Mouse (Mus musculus) thymus, postnatal 36 days (tissue): ENCODE data around the gene Xpo5.
A peak's percentile ranks its signal among the peaks of the same experiment; 100 is the strongest.

Experiments
- DNase-seq, 2 experiments: peaks; one replicate each; pipeline ENCODE4 v3.0.0; 2022; ENCODE audit warnings: mixed read lengths in 2 of 2

The Xpo5 gene

DNA sequence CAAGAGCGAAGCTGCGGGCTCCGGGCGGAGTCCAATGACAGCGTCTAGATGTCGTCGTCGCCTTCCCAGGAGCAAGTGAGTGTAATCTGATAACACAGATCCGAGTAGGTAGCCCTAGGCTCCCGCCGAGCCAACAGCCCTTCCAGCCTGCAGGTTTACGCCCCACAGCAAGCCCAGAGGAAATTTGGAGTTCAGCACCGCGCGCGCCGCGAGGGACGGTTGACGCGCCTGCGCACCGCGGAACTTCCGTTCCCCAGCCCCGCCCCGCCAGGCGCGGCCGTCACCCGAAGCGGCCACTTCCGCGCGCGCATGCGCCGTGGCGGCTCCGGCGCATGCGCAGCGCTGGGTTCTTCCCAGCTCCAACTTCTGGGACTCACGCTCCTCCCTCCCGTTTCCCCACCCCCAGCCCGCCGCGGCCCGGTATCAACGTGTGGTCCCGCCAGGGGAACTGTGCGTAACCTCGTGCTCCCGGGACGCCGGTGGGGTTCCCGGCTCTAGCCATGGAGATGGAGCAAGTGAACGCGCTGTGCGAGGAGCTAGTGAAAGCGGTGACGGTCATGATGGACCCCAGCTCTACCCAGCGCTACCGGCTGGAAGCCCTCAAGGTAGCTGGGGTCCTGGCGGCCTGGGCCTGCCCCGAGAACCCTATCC is at the start of gene Xpo5, which contains the start of gene Polh:
Gene Xpo5 (plus strand): TSS at position 362 of the 651 bp plus-strand sequence.
Gene Polh (minus strand): TSS at position 225 of the 651 bp plus-strand sequence.
- DNase-seq: peak; percentile 94 to 95

DNA sequence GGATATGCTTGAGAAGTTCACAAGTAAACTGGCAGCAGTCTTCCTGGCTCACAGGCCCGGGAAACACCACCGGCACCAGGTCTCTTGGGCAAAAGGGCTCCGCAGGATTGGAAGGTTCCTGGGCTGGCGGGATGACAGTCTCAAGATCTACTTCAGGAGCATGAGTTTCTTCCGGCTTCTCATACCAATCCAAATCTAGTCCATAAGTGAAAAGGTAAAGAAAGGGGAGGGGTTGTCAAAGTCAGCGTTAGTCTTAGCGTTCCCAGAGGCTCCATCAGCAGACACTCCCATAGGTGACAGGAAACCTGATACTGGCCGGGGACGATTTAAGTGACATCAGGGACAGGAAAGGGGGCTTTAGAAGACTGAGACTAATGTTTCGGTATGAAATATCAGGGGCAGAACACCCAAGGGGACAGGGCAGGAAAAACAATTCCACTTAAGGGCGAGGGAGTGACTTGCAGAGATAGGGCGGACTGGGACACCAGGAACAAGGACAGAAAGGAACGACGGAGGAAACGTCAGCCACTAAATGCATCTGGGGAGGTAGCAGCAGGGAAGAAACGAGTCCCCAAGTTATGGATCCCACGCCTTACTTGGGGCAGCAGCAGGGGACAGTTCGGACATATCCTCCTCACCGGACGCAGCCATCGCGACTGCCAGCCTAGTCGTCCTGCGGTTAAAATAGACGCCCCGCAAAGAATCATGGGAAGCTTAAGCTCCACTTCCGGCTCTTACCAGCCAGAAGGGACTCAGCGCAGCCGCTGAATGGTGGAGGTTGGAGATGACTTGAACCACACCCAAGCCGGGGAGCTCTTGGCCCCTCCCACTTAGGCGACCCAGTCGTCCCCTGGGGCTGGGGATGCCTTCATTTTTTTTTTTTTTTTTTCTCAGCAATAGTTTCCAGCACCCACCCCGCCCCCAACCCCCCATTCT is 49.5 kb upstream of the Xpo5 start, which contains the start of gene Mad2l1bp:
Gene Mad2l1bp (minus strand): TSS at position 707 of the 936 bp plus-strand sequence.
- DNase-seq: peak; percentile 85 to 93

DNA sequence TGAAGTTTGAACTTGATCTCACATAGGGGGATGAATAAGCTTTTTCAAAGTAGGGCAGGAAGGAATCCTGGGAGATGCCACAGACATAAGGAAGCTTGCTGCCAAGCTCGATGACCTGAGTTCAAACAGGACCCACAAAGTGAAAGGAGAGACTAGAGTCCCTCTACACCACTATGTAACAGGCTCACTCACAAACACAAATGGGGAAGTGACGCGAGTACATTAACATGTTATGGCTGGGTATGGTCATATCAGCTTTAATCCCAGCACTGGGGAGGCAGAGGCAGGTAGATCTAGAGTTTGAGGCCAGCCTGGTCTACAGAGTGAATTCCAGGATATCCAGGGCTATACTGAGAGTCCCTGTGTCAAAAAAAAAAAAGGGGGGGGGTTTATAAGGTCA is 48.2 kb upstream of the Xpo5 start:
- no peak for DNase-seq

DNA sequence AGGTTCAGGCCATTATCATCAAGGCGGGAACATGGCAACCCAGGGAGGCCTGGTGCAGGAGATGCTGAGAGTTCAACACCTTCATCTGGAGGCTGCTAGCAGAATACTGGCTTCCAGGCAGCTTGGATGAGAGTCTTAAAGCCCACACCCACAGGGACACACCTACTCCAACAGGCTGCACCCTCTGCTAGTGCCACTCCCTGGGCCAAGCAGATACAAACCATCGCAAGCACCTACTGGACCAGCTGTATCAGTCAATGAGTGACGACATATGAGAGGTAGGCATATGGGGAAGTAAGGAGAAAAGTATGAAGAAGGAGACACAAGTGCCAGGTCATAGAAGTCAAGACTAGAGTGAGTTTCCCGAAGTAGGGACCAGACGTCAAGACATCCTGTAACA is 45.9 kb upstream of the Xpo5 start:
- DNase-seq: no peak

DNA sequence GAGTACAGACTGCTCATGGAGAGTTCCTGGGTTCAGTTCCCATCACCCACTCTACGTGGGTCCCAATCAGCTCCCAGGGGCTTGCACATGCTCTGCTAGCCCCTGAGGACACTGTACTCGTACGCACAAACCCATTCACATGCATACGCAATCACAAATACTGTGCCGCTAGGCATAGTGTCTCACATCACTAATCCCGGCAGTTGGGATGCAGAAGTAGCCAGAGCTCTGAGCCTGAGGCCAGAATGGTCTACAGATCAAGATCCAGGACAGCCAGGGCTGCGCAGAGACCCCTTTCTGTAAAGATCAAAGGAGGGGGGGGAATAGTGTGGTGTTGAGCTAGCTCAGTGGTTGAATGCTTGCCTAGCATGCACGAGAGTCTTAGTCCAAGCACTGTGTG is 45.5 kb upstream of the Xpo5 start:
- DNase-seq: no peak

DNA sequence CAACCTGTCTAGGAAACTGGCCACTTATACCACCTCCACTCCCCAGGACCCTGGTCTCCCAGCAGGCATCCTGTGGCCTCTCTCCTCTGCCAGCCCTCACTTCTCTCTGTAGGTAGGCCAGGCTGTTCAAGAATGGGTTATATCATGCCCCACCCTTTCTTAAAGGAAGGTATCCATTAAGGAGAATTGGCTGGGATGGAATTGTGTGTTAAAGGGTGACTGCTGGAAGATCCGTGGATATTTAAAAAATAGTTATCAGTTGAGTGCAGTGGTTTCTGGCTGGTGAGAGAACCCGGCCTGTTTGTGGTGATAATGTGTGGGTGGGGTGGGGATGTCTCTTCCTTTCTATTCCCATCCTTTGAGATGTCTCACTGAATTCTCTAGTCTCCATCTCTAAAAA is 43.3 kb upstream of the Xpo5 start:
- no peak for DNase-seq

DNA sequence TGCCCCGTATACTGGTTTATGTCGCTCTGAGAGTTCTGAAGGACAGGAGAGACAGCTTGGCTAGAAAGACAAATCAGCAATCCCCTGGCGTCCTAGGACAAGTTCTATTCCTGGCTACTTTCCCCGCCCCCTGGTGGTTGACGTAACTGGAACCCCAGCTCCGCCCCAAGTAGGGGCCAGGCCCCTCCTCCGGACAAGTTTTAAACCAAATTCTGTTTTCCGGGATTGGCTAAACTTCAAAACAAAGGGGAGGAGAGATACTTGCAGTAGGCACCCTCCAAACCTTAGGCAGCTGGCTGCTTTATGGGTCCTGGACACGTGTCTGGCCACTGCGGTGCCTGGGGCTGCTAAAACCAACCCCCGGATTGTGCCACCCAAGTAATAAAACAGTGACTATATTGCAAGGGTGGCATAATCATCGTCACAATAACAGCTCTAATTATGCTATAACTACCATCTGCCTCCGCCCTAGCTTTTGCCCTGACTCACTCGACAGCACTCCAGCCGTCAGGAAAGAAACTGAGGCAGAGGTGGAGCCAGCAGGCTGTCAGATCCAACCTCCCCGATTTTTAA is 42.4 kb upstream of the Xpo5 start:
- peak; percentile 91 for DNase-seq

DNA sequence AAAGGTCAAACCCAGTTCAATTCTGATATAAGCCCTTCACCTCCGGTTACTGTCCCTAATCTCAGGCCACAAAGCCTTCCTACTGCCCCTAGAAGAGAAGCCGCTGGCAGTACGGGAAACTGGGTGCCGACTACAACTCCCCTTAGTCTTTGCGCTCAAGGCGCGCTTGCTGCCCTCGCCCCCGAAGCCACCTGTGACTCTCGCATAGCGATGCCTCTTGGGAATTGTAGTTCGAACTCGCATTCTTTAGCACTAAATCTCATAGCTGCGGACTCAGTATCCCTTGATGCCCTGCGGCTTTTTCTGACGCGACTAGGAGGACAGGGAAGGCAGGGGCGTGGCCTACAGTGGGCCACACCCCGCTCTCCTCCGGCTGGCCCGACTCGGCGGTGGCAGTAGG is 41.9 kb upstream of the Xpo5 start, which contains the start of gene Gtpbp2:
Gene Gtpbp2 (plus strand): TSS at position 347 of the 400 bp plus-strand sequence.
- peak; percentile 92 to 97 for DNase-seq

DNA sequence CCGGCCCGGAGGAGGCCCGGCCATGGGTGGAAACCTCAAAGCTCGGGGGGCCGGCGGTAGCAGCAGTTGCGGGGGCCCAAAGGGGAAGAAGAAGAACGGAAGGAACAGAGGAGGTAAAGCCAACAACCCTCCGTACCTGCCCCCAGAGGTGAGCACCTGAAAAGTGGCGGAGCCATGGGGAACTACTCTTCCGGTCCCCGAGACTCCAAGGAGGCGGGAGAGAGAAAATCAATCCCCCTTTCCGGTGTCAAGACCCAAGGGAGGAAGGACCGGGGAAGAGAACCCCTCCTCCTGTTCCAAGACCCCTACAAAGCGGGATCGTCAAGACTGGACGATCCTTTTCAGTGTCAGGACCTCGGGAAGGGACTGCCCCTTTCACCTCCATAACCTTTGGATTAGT is 41.4 kb upstream of the Xpo5 start:
- DNase-seq: no peak

DNA sequence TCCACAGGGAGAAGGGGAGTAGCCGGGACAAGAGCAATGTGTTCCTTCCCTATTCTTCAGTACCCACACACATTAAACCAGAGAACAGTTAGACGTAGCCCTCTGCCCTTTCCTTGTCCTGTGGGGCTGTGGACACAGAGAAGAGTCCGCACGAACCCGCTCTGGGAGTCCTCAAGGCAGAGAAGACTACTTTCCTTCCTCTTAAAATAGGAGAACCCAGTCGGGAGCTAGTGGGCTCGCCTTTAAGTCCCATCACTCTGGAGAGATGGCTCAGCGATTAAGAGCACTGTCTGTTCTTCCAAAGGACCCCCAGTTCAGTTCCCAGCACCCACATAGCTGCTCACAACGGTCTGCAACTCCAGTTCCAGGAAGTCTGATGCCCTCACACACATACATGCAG is 40.9 kb upstream of the Xpo5 start:
- no peak for DNase-seq

DNA sequence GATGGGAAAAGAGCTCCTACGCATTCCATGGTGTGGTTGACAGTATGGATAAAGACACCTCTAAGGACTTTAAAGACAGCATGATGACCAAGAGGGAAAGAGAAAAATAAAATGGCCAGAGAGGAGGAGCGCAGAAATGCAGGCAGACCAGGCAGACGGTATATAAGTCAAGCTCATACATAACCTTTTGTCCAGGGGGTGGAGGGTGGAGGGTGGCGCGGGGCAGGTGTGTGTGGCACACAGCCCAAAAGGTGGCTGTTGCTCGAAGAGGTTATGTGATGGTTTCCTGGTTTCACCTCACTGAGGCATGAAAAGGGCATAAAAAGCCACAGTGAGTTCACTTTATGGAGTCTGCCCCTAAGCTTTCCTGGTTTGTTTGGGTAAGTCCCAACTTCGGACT is 40.0 kb upstream of the Xpo5 start:
- peak in 1 of 2 experiments; percentile 42 for DNase-seq

DNA sequence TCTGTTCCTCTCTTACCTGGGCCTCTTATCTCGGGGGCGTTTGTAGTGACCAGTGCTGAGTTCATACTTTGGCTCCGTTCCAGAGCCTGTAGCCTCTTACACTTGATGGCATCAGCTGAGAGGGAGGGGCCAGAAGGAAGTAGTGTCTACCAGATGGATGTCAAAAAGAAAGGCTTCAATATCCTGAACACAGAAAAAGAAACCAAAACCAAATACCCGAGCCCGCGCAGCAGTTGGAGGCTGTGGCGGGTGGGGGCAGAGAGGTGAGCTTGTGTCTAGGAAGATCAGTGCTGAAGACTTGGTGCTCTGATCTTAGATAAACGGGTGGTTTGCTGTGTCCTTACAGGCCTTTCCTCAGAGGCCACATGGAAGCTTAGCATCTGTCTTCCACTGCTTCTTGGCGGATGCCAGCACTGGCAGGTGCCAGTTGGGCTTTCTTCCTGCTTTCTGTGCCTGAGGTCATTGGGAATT is 39.6 kb upstream of the Xpo5 start:
- peak; percentile 68 to 80 for DNase-seq

DNA sequence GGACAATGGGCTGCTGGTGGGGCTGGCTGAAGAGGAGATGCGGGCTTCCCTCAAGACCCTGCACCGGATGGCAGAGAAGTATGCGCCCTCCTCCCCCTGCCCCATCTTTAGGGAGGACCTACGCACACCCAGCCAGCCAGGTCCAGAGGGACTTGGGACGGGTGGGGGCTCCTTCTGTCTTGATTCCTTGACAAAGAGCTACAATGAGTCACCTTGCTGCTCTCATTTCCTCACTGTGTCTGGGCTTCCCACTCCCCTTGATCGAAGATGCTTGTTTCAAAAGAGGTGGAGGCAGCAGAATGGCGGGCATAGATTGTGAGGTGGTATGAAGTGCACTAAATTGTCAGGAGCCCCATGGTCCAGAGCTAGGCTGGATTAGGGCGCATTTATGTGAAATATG is 38.3 kb upstream of the Xpo5 start:
- DNase-seq: no peak

DNA sequence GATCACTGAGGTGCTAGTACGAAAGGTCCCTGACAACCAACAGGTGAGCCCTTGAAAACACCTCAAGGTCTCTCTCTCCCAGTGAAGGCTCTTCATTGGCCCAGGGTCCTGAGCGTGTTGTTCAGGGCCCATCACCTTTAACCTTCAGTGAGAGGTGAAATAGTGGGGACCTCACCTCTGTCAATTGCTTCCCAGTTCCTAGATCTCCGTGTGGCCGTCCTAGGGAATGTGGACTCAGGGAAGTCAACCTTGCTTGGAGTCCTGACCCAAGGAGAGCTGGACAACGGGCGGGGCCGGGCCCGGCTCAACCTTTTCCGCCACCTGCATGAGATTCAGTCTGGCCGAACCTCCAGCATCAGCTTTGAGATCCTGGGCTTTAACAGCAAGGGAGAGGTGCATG is 37.8 kb upstream of the Xpo5 start:
- no peak for DNase-seq

DNA sequence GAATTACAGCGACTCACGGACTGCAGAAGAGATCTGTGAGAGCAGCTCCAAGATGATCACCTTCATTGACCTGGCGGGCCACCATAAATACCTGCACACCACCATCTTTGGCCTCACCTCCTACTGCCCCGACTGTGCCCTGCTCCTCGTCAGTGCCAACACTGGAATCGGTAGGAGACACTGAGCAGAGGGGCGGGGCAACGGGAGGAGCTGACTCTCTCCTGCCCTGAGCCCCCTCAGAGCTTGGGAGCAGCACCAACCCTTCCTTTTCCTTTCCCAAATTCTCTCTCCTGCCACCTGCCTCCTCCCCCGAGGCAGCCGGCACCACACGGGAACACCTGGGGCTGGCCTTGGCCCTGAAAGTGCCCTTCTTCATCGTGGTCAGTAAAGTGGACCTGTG is 37.1 kb upstream of the Xpo5 start:
- DNase-seq: no peak

DNA sequence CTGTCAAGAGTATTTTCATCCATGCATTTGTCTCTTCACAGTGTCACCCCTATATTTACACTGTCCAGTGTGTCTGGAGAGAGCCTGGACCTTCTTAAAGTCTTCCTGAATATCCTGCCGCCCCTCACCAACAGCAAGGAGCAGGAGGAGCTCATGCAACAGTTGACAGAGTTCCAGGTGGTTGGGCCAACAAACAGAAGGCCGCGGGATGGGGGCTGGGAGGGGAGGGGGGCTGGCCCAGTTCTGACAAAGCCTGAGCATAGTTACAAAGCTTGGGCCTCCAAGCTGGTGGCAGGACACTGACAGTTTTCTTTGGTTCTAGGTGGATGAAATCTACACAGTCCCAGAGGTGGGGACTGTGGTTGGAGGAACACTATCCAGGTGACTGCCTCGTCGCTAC is 36.3 kb upstream of the Xpo5 start:
- DNase-seq: no peak

DNA sequence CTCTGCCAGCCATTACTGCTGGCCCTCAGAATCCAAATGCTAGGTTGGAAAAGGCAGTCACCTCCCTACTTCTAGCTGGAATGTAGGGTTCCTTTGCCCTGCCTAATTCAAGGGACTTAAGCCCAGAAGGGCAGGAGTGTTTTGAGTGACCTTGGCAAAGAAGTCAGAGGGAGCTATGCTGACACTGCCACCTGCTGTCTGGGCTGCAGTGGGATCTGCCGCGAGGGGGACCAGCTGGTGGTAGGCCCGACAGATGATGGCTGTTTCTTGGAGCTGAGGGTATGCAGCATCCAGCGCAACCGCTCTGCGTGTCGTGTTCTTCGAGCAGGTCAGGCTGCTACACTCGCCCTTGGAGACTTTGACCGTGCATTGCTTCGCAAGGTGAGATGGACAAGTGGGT is 35.6 kb upstream of the Xpo5 start:
- DNase-seq: peak in 1 of 2 experiments; percentile 29

DNA sequence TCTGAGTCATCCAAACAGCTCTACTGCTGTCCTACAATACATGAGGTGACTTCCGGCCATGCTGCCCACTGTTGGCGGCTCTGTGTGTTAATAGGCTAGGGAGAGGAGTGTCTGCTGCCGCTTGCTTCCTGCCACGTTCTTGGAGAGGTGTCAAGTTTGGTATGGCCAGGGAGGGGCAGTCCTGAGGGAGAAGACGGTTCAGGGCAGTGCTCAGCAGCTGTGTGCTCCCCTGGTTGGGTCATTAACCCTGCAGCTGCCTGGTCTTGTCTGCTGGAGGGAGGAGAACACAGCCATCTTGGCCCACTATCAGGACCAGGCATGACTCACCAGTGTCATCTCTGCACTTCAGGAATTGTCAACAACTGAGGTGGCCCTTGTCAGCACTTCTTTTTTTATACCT is 34.3 kb upstream of the Xpo5 start:
- DNase-seq: no peak

DNA sequence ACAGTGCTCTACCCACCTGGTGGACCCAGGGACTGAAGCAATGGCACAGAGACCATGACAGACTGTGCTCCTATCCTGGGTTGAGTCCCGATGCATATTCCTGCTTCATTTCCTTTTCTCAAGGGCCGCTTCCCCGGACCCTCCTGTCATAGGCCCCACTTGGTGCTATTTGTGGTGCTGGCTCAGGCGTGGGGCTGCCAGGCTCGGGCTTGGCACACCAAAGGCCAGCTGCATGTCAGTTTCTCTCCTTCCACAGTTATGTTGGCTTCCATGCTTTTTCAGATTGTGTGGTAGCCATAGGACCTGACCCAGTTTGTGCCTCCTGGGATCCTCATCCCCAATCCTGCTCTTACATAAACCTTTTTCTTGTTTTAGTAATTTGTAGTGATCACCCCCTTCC is 33.8 kb upstream of the Xpo5 start:
- no peak for DNase-seq

DNA sequence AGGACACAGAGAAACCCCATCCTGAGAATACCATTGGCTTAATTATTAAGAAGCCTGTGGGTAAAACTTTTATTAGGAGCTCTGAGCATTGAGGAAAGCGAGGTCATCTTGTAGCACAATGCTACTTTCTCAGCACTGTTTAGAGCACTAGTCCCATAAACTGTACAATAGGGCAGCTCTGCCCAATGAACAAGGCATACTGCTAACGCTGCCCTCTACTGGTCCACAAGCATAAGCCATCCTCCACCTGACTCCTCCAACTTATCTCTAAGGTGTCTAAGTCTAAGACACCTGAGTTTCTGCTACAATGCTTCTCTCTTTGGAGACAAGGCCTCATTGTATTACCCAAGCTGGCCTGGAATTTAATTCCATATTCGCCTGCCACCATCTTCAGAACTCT is 32.0 kb upstream of the Xpo5 start:
- DNase-seq: peak in 1 of 2 experiments; percentile 30

DNA sequence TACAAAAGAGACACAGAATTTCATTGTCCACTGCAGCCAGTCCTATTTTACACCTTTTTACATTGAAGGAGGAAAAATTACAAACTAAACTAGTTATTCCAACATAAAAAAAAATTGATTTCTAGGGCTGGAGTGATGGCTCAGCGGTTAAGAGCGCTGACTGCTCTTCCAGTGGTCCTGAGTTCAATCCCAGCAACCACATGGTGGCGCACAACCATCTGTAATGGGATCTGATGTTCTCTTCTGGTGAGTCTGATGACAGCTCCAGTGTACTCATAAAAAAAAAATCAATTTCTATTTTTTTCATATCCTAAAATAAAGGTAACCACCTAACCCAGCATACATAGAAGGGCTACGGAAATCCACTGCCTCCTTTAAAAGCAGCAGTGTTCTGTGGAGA is 20.3 kb upstream of the Xpo5 start:
- DNase-seq: no peak

DNA sequence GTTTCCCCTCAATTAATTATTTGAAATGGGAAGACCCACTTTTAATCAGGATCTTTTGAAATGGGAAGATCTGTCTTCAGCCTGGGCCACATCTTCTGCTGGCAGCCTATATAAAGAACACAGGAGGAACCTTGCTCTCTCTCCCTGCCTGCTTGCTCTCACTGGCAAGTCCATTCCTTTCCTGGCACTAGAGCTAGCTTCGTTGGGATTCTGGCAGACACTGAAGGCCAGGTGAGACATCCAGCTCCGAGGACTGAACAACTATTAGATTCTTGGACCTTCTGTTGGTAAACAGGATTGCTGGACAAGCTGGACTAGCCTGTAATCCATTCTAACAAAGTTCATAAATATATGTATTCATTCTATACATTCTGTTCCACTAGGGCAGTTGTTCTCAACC is 13.8 kb upstream of the Xpo5 start:
- DNase-seq: no peak

DNA sequence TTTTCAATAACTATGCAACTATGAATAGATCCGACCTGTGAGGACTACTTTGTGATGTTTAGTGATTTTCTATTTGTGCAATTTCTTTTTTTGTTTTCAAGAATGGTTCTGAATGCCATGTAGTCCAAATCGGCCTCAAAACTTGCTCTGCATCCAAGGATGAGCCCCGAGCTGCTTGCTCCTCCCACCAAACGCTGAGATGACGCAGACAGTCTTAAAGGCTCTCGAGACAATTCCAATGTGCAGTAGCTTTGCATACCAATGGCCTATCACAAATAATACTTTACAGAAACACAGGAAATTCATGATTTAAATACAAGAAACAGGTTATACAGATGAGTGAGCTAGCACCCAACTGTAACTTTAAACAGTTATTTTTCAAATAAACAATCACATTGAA is 1.4 kb upstream of the Xpo5 start:
- no peak for DNase-seq

DNA sequence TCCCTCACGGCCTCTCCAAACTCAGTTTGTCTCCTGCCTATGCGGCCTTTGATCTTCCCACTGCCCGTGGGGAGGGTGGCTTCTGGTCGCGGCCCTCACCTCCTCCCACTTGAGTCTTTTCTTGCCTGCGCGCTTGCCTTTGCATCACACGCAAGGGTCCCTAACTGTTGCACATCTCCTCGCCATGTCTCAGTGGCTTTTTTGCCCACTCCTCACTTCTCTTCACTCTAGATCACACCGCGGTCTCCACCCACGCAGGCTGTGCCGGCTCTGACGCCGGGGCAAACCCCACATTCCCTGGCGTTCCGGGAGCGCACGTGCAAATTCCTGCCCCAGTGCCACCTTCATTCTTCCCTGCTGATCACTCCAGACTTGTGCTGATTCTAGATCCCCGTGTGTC is 496 bp downstream of the Xpo5 start:
- no peak for DNase-seq
